Comparison of ENCODE assay signal across 10 mouse cellular contexts in the genomic region with DNA sequence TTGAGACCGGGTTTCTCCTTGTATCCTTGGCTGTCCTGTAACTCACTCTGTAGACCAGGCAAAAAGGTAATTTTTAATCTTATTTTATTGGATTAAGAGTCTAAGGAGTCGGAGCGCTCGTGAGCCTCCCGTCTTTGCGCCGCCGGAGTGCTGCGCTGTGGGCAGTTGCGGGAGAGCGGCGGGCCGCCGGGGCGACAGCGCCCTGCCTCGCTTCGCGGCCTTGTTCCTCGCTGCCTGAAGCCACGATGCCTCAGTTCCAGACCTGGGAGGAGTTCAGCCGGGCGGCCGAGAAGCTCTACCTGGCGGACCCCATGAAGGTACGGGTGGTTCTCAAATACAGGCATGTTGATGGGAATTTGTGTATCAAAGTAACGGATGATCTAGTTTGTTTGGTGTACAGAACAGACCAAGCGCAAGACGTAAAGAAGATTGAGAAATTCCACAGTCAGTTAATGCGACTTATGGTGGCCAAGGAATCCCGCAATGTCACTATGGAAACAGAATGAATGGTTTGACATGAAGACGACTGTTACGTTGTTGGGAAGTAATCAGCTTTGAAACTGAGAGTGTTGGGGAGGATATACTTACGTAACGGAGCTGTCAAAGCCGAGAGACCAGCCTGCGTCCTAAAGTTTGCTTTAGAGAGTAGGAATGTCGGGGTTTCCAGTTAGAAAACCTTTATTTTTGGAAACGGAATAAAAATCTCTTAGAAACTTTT. TPM values are rescaled to one million over a fixed set of nuclear protein-coding genes. Genes with fewer than 3 reads are reported as not detected.
DNase-seq lines count a peak whose midpoint lies in the region; ATAC-seq and TF ChIP-seq lines count a peak whose summit lies in the region.
"Not testable (repeated sequence)": the region's sequence is repeated elsewhere in the genome, so short reads cannot be mapped to it uniquely, and the experiment has no call there.
"Had no signal": no experiment of that assay in that cellular context is flagged by ENCODE, and none has a peak within 500 bp of the region (broad histone marks: within the 10 kb centered on the region; RNA-seq: fewer than 3 reads in every experiment).

No protein-coding gene starts in this region.

- peak overlapping the region; percentile 42 for H3K4me2 ChIP-seq in forebrain, embryonic 12.5 days
- peak overlapping the region; percentile 53 for H3K4me2 ChIP-seq in heart, embryonic 15.5 days
- peak overlapping the region; percentile 32 for H3K4me2 ChIP-seq in kidney, embryonic 14.5 days (replicated peaks; ENCODE audit: low read depth, low read length)

- not testable (repeated sequence) for H3K27me3 ChIP-seq in forebrain, embryonic 12.5 days; heart, embryonic 15.5 days; kidney, embryonic 14.5 days (ENCODE audit: control insufficient read depth, insufficient read depth, low read length); midbrain, embryonic 10.5 days (ENCODE audit: low read depth, poor library complexity, severe bottlenecking)

- H3K4me1 ChIP-seq in forebrain, embryonic 12.5 days; heart, embryonic 15.5 days (replicated peaks); kidney, embryonic 14.5 days (ENCODE audit: control insufficient read depth, insufficient read depth, low read length); midbrain, embryonic 10.5 days: not testable (repeated sequence)

- H3K27ac ChIP-seq in forebrain, embryonic 12.5 days; heart, embryonic 15.5 days; kidney, embryonic 14.5 days (ENCODE audit: low read depth, low read length); left cerebral cortex, adult 2 months; midbrain, embryonic 10.5 days (replicated peaks): not testable (repeated sequence)

- peak; percentile 70; the same call in 1 of the 2 replicates for ATAC-seq in forebrain, embryonic 12.5 days (ENCODE audit: low FRiP score)
- ATAC-seq in heart, embryonic 15.5 days (replicated peaks; ENCODE audit: insufficient number of reproducible peaks, insufficient read depth, low FRiP score, low read depth); kidney, embryonic 14.5 days (ENCODE audit: low FRiP score, low TSS enrichment): not testable (repeated sequence)

- TF ChIP-seq CTCF in left cerebral cortex, adult 2 months (IDR thresholded peaks at IDR 0.05), result not testable (repeated sequence)

- H3K4me3 ChIP-seq in forebrain, embryonic 12.5 days (replicated peaks), result peak overlapping the region; percentile 23
- H3K4me3 ChIP-seq in heart, embryonic 15.5 days, result peak overlapping the region; percentile 26
- peak overlapping the region; percentile 7; the same call in 1 of the 2 replicates for H3K4me3 ChIP-seq in kidney, embryonic 14.5 days (ENCODE audit: low read length)
- peak overlapping the region; percentile 27; the same call in 1 of the 2 replicates for H3K4me3 ChIP-seq in left cerebral cortex, adult 2 months
- H3K4me3 ChIP-seq in midbrain, embryonic 10.5 days, result peak overlapping the region; percentile 40

- not testable (repeated sequence) for H3K9me3 ChIP-seq in forebrain, embryonic 12.5 days; heart, embryonic 15.5 days (replicated peaks); kidney, embryonic 14.5 days (ENCODE audit: control insufficient read depth, low read length); midbrain, embryonic 10.5 days (replicated peaks)

- intact Hi-C loops in left cerebral cortex, adult 2 months (cut with DNase I), result not testable (repeated sequence)

- peak; percentile 12 to 32 for DNase-seq in cerebellum, postnatal 14 days
- peak; percentile 7 to 13 for DNase-seq in left cerebral cortex, adult 2 months (ENCODE audit: extremely low spot score in 1 of 2, low spot score in 2 of 2)
- DNase-seq in midbrain, embryonic 10.5 days (ENCODE audit: low spot score), result peak; percentile 34
- peak; percentile 3 for DNase-seq in ovary, postnatal 36 days (ENCODE audit: low spot score)

- WGBS in forebrain, embryonic 12.5 days, result 36% methylated on average over 38 of the region's 39 CpGs
- 42% methylated on average over 38 of the region's 39 CpGs for WGBS in heart, embryonic 15.5 days
- 28% methylated on average over 38 of the region's 39 CpGs for WGBS in kidney, embryonic 14.5 days
- 28% methylated on average over 38 of the region's 39 CpGs for WGBS in midbrain, embryonic 10.5 days

- not testable (repeated sequence) for H3K9ac ChIP-seq in forebrain, embryonic 12.5 days; heart, embryonic 15.5 days; kidney, embryonic 14.5 days (ENCODE audit: low read depth, low read length)

- not testable (repeated sequence) for H3K36me3 ChIP-seq in forebrain, embryonic 12.5 days (replicated peaks); heart, embryonic 15.5 days; kidney, embryonic 14.5 days (ENCODE audit: control insufficient read depth, insufficient read depth, low read length); midbrain, embryonic 10.5 days

RNA-seq across cellular contexts. Expression of a gene that starts 5.5 kb away (rescaled TPM):
- not detected in 2 replicates for polyA plus RNA-seq in forebrain, embryonic 12.5 days (2016; fragmentation: Nextera tagmentation; extraction: Ambion mirVana)
- polyA plus RNA-seq in heart, embryonic 15.5 days (2015; fragmentation: Nextera tagmentation; extraction: Ambion mirVana), result not detected in 2 replicates
- polyA plus RNA-seq in kidney, embryonic 14.5 days (2014; fragmentation: Nextera tagmentation; extraction: Ambion mirVana), result not detected in 2 replicates
- under 1 TPM in 1 of 2 experiments, not detected in 1; 0.37 TPM for total RNA-seq in left cerebral cortex, adult 2 months (2021)
- not detected in 2 replicates for polyA plus RNA-seq in midbrain, embryonic 10.5 days (2016; fragmentation: Nextera tagmentation; extraction: Ambion mirVana)
- total RNA-seq: gastrocnemius, postnatal 36 days had no signal
- polyA plus RNA-seq: G1E; spleen, adult 2 months had no signal

RNA-seq across cellular contexts. Expression of a gene that starts 19.3 kb away (rescaled TPM):
- polyA plus RNA-seq in forebrain, embryonic 12.5 days (2016; fragmentation: Nextera tagmentation; extraction: Ambion mirVana), result not detected in 2 replicates
- not detected in 2 replicates for polyA plus RNA-seq in heart, embryonic 15.5 days (2015; fragmentation: Nextera tagmentation; extraction: Ambion mirVana)
- not detected in 2 replicates for polyA plus RNA-seq in kidney, embryonic 14.5 days (2014; fragmentation: Nextera tagmentation; extraction: Ambion mirVana)
- total RNA-seq in left cerebral cortex, adult 2 months (2021), result not detected
- not detected in 2 replicates for polyA plus RNA-seq in midbrain, embryonic 10.5 days (2016; fragmentation: Nextera tagmentation; extraction: Ambion mirVana)
- total RNA-seq: G1E; gastrocnemius, postnatal 36 days had no signal
- polyA plus RNA-seq: G1E; spleen, adult 2 months had no signal

RNA-seq across cellular contexts. Expression of a gene that starts 19.7 kb away (rescaled TPM):
- not detected in 2 replicates for polyA plus RNA-seq in forebrain, embryonic 12.5 days (2016; fragmentation: Nextera tagmentation; extraction: Ambion mirVana)
- polyA plus RNA-seq in heart, embryonic 15.5 days (2015; fragmentation: Nextera tagmentation; extraction: Ambion mirVana), result not detected in 2 replicates
- not detected in 2 replicates for polyA plus RNA-seq in kidney, embryonic 14.5 days (2014; fragmentation: Nextera tagmentation; extraction: Ambion mirVana)
- total RNA-seq in left cerebral cortex, adult 2 months (2021), result not detected
- polyA plus RNA-seq in midbrain, embryonic 10.5 days (2016; fragmentation: Nextera tagmentation; extraction: Ambion mirVana), result not detected in 2 replicates
- total RNA-seq: gastrocnemius, postnatal 36 days had no signal
- polyA plus RNA-seq: G1E; spleen, adult 2 months had no signal

RNA-seq across cellular contexts. Expression of a gene that starts 29.2 kb away (rescaled TPM):
- polyA plus RNA-seq in forebrain, embryonic 12.5 days (2016; fragmentation: Nextera tagmentation; extraction: Ambion mirVana), result not detected in 2 replicates
- not detected in 2 replicates for polyA plus RNA-seq in heart, embryonic 15.5 days (2015; fragmentation: Nextera tagmentation; extraction: Ambion mirVana)
- polyA plus RNA-seq in kidney, embryonic 14.5 days (2014; fragmentation: Nextera tagmentation; extraction: Ambion mirVana), result not detected in 2 replicates
- not detected for total RNA-seq in left cerebral cortex, adult 2 months (2021)
- not detected in 2 replicates for polyA plus RNA-seq in midbrain, embryonic 10.5 days (2016; fragmentation: Nextera tagmentation; extraction: Ambion mirVana)
- total RNA-seq: G1E; gastrocnemius, postnatal 36 days had no signal
- polyA plus RNA-seq: G1E; spleen, adult 2 months had no signal

RNA-seq across cellular contexts. Expression of a gene that starts 47.6 kb away (rescaled TPM):
- polyA plus RNA-seq in forebrain, embryonic 12.5 days (2016; fragmentation: Nextera tagmentation; extraction: Ambion mirVana), result not detected in 2 replicates
- polyA plus RNA-seq in heart, embryonic 15.5 days (2015; fragmentation: Nextera tagmentation; extraction: Ambion mirVana), result not detected in 2 replicates
- polyA plus RNA-seq in kidney, embryonic 14.5 days (2014; fragmentation: Nextera tagmentation; extraction: Ambion mirVana), result not detected in 2 replicates
- total RNA-seq in left cerebral cortex, adult 2 months (2021), result not detected
- polyA plus RNA-seq in midbrain, embryonic 10.5 days (2016; fragmentation: Nextera tagmentation; extraction: Ambion mirVana), result not detected in 2 replicates
- total RNA-seq: gastrocnemius, postnatal 36 days had no signal
- polyA plus RNA-seq: G1E; spleen, adult 2 months had no signal
